Mouse (Mus musculus) forebrain, postnatal 0 days (tissue): ENCODE measurements around the gene Elf1. TPM values are rescaled to one million over a fixed set of nuclear protein-coding genes. Genes with fewer than 3 reads are reported as not detected.

Source experiments
- ATAC-seq: fragments of 200-750 bp; cut with Nextera tagmentation; 2 replicates; pipeline ENCODE4 v1.8.0; 2017; ENCODE audit warnings: mild to moderate bottlenecking, moderate library complexity
- DNase-seq: peaks from one replicate; pipeline ENCODE4 v3.0.0-alpha.2; 2015
- H3K27ac ChIP-seq: fragments of 300-500 bp; sonication (generic); 2 replicates; pipeline ENCODE4 v1.5.1; 2014; ENCODE audit warnings: low read depth, mild to moderate bottlenecking, antibody characterized with exemption, low read length, moderate library complexity, mixed read lengths
- H3K27me3 ChIP-seq: fragments of 300-500 bp; sonication (generic); 2 replicates; pipeline ENCODE4 v1.6.1; 2014; ENCODE audit warnings: mild to moderate bottlenecking, low read length, mixed read lengths; ENCODE audit not compliant: insufficient read depth
- H3K36me3 ChIP-seq: fragments of 300-500 bp; sonication (generic); 2 replicates; pipeline ENCODE4 v1.6.1; 2014; ENCODE audit warnings: mild to moderate bottlenecking, moderate library complexity; ENCODE audit not compliant: insufficient read depth
- H3K4me1 ChIP-seq: fragments of 300-500 bp; sonication (generic); 2 replicates; pipeline ENCODE4 v1.6.1; 2014; ENCODE audit warnings: antibody characterized with exemption; ENCODE audit not compliant: insufficient read depth
- H3K4me2 ChIP-seq: fragments of 300-500 bp; sonication (generic); 2 replicates; pipeline ENCODE4 v1.6.1; 2014; ENCODE audit warnings: low read depth, mild to moderate bottlenecking, moderate library complexity
- H3K4me3 ChIP-seq: fragments of 300-500 bp; sonication (generic); 2 replicates; pipeline ENCODE4 v1.5.1; 2014; ENCODE audit warnings: low read depth, low read length, mixed read lengths
- H3K9ac ChIP-seq: fragments of 300-500 bp; sonication (generic); 2 replicates; pipeline ENCODE4 v1.6.1; 2014; ENCODE audit warnings: mild to moderate bottlenecking
- H3K9me3 ChIP-seq: fragments of 300-500 bp; sonication (generic); 2 replicates; pipeline ENCODE4 v1.6.1; 2016; ENCODE audit warnings: low read length
- CTCF ChIP-seq: sonication (generic); IDR thresholded peaks from 2 replicates; pipeline ENCODE4 v1.5.1; 2016; ENCODE audit warnings: antibody characterized with exemption, control low read depth, low read depth
- WGBS: fragments of 180-500 bp; shearing (Covaris S2); extraction: QIAGEN DNeasy Blood & Tissue Kit; methylation state at CpG from one replicate; pipeline ENCODE4 v1.1.7; 2014; 5-methylcytosine and 5-hydroxymethylcytosine counted together
- microRNA-seq, 2 experiments: library from miRNA; unstranded; fragments of <30 nt; microRNA quantifications; one replicate each; pipeline ENCODE4; 2016
- polyA plus RNA-seq: library from polyadenylated mRNA; unstranded; fragments of >200 nt; fragmentation: Nextera tagmentation; extraction: Ambion mirVana; gene quantifications from 2 replicates; pipeline ENCODE4 v1.2.1, GENCODE M21; 2015
- total RNA-seq: library from RNA; depleted of rRNA; stranded (reverse); fragments of >200 nt; gene quantifications from 2 replicates; pipeline ENCODE4 v1.2.3, GENCODE M21; 2014; rRNA removed

The Elf1 gene
- total and polyA plus RNA-seq, 2 experiments from 2014 or later: 2.3 to 8.9 TPM

DNA sequence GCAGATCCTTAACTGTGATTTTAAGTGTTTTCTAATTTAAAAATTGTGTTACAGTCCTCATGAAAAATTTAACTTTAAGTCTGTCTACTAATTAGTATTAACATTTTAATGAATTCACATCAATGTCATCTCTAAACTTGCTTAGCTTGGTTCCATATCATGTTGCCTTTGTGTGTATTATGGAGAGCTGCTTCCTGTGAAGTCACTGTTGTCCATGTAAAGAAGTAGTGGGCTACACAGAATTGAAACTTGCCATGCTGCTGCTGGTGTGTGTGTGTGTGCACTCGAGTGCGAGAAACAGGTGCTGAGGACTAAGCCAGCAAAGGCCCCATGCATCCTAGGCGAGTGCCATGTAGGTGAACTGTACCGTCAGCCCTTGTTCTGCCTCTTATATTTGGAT, 126.4 kb downstream of the Elf1 start:
- no peak for TF ChIP-seq CTCF
- Histone ChIP-seq H3K27ac (no peak overlapping the region), H3K27me3 (no peaks in the 10 kb centered on the region), H3K36me3 (peaks cover 62% of the 10 kb centered on the region), H3K4me2 (no peak overlapping the region), H3K9ac (no peak overlapping the region), H3K4me3 (no peak overlapping the region), H3K4me1 (no peaks in the 10 kb centered on the region), H3K9me3 (no peaks in the 10 kb centered on the region)
- 83% methylated on average over 4 of the region's 4 CpGs for WGBS
- ATAC-seq (peak; percentile 63), DNase-seq (no peak)

- no peak overlapping the region for H3K4me3 ChIP-seq
- 93% methylated on average over 6 of the region's 6 CpGs for WGBS
- no peak for TF ChIP-seq CTCF
- no peak for ATAC-seq
- peaks cover 66% of the 10 kb centered on the region for H3K36me3 ChIP-seq
- no peaks in the 10 kb centered on the region for H3K27me3 ChIP-seq
- H3K4me1 ChIP-seq: no peaks in the 10 kb centered on the region
- no peak overlapping the region for H3K4me2 ChIP-seq
- no peaks in the 10 kb centered on the region for H3K9me3 ChIP-seq
- H3K27ac ChIP-seq: no peak overlapping the region
- no peak for DNase-seq
- no peak overlapping the region for H3K9ac ChIP-seq
Measured at GRCm38 (mm10) chr14:79608286-79608685, 127.3 kb downstream of the Elf1 start.

DNA sequence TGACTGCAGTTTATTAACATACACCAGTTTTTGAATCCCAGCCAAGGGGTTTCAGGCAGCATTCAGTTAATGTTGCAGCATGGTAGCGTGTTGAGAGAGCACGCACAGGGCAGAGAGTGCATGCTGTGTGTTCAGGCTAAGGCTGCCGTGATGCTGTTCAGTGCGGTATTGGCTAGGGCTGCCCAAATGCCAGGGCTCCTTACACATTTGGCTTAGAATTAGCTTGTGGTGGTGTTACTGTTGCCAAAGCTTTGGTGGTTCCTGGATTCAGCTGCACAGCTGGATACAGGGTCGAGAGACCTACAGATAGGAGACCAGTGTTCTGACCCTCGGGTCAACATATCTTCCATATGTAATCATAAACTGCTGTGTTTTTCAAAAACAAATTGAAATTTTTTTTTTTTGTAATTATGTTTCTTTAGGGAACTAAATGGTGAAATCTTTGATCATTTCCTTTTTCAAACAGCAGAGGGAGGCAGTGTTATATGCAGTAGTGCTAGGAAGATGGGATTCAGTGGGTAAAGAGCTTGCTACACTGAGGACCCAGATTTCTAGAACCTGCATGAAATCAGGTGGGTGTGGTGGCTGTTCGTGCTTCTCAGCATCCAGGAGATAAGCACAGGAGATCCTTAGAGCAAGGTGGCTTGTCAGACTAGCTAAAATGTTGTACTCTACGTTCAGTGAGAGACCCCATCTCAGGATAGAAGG, 136.3 kb downstream of the Elf1 start:
- 72% methylated on average over 8 of the region's 8 CpGs for WGBS
- Histone ChIP-seq H3K9me3 (no peaks in the 10 kb centered on the region), H3K27me3 (no peaks in the 10 kb centered on the region), H3K27ac (no peak overlapping the region), H3K4me3 (no peak overlapping the region), H3K4me2 (no peak overlapping the region), H3K4me1 (no peaks in the 10 kb centered on the region), H3K9ac (no peak overlapping the region), H3K36me3 (peaks cover 34% of the 10 kb centered on the region)
- TF ChIP-seq CTCF: peak; percentile 89
- DNase-seq (peak; percentile 76), ATAC-seq (peak; percentile 85)

DNA sequence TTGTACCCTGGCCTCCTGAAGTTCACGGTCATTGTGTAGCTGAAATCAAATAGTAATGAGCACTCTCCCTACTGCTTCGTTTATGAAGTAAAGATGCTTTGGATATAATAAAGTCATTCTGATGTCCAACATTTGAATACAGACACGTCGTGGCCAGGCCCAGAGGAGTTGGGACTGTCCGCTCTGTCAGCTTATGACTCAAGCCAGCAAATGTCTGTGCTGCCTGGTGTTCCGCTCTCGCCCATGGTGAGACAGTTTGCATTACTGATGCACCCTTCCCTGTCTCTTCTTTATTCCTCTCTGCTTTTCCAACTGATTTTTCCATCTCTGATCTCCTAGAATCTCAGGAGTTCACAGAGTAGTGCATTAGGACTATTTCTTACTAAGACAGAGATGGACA, 138.8 kb downstream of the Elf1 start:
- ATAC-seq: no peak
- 92% methylated on average over 7 of the region's 7 CpGs for WGBS

GRCm38 (mm10) chr14:79621143-79621542, 140.1 kb downstream of the Elf1 start:
- TF ChIP-seq CTCF: no peak
- Histone ChIP-seq H3K4me2 (no peak overlapping the region), H3K27me3 (no peaks in the 10 kb centered on the region), H3K9me3 (no peaks in the 10 kb centered on the region), H3K4me1 (no peaks in the 10 kb centered on the region), H3K27ac (no peak overlapping the region), H3K36me3 (peaks cover 19% of the 10 kb centered on the region), H3K9ac (no peak overlapping the region), H3K4me3 (no peak overlapping the region)
- ATAC-seq (no peak), DNase-seq (no peak)
- WGBS: 85% methylated on average over 3 of the region's 3 CpGs

More for the DNA sequence above, 138.8 kb downstream of the Elf1 start:
- Histone ChIP-seq H3K27ac (no peak overlapping the region), H3K4me3 (no peak overlapping the region), H3K27me3 (no peaks in the 10 kb centered on the region), H3K36me3 (peaks cover 13% of the 10 kb centered on the region), H3K9ac (no peak overlapping the region), H3K4me2 (no peak overlapping the region), H3K4me1 (no peaks in the 10 kb centered on the region), H3K9me3 (no peaks in the 10 kb centered on the region)
- TF ChIP-seq CTCF: no peak
- no peak for DNase-seq

Small RNA genes lying within 50 kb of the gene (microRNA-seq; reads per million reads assigned to microRNA genes)
- gene Gm27857: 0 reads per million in 2 experiments

Other genes starting within 250 kb of the Elf1 start
- gene Zfp957, start 233.8 kb upstream of the Elf1 start, total RNA-seq: not detected in 2 replicates
- gene Zfp957, start 233.8 kb upstream of the Elf1 start, polyA plus RNA-seq: not detected in 2 replicates
- 33.3 and 55.5 TPM in 2 replicates for gene Rgcc, start 179.5 kb upstream of the Elf1 start, total RNA-seq
- 31.2 and 33.9 TPM in 2 replicates for gene Rgcc, start 179.5 kb upstream of the Elf1 start, polyA plus RNA-seq
- gene Naa16, start 90.4 kb upstream of the Elf1 start, total RNA-seq: 5.7 and 10.9 TPM in 2 replicates
- 8.5 and 10.5 TPM in 2 replicates for gene Naa16, start 90.4 kb upstream of the Elf1 start, polyA plus RNA-seq
- gene Mtrf1, start 83.4 kb upstream of the Elf1 start, total RNA-seq: 6.9 and 7.4 TPM in 2 replicates
- 10.5 and 10.8 TPM in 2 replicates for gene Mtrf1, start 83.4 kb upstream of the Elf1 start, polyA plus RNA-seq
- gene Kbtbd7, start 54.7 kb upstream of the Elf1 start, total RNA-seq: 34.2 and 40.7 TPM in 2 replicates
- gene Kbtbd7, start 54.7 kb upstream of the Elf1 start, polyA plus RNA-seq: 10.7 and 13.7 TPM in 2 replicates
- 1.5 and 3.7 TPM in 2 replicates for gene Kbtbd6, start 29.4 kb upstream of the Elf1 start, total RNA-seq
- gene Kbtbd6, start 29.4 kb upstream of the Elf1 start, polyA plus RNA-seq: 1.0 and 1.2 TPM in 2 replicates
- gene Wbp4, start 326 bp downstream of the Elf1 start, total RNA-seq: 43.1 and 44.8 TPM in 2 replicates
- 46.3 and 50.6 TPM in 2 replicates for gene Wbp4, start 326 bp downstream of the Elf1 start, polyA plus RNA-seq
- 41.5 and 50.9 TPM in 2 replicates for gene Sugt1, start 106.5 kb downstream of the Elf1 start, total RNA-seq
- gene Sugt1, start 106.5 kb downstream of the Elf1 start, polyA plus RNA-seq: 93.7 and 107 TPM in 2 replicates
- gene Cnmd, start 181.0 kb downstream of the Elf1 start, total RNA-seq: 0.62 and 6.8 TPM in 2 replicates
- gene Cnmd, start 181.0 kb downstream of the Elf1 start, polyA plus RNA-seq: 3.4 and 5.5 TPM in 2 replicates